Mouse (Mus musculus): ENCODE data around the gene Adamtsl4. TPM values are rescaled to one million over a fixed set of nuclear protein-coding genes. Genes with fewer than 3 reads are reported as not detected.

Gene Adamtsl4
- 10 to 100 TPM; 27.1 to 50.8 TPM for total RNA-seq (2021)
- long read RNA-seq, experiment 1, full-length matches to known transcripts = 22 of 55 reads
- long read RNA-seq, experiment 1, partial matches to known transcripts = 22 of 55 reads
- long read RNA-seq, experiment 1, other reads (novel, unspliced or antisense) = 11 of 55 reads
- long read RNA-seq, experiment 2, full-length matches to known transcripts = 24 of 66 reads
- long read RNA-seq, experiment 2, partial matches to known transcripts = 28 of 66 reads
- long read RNA-seq, experiment 2, other reads (novel, unspliced or antisense) = 14 of 66 reads

DNA sequence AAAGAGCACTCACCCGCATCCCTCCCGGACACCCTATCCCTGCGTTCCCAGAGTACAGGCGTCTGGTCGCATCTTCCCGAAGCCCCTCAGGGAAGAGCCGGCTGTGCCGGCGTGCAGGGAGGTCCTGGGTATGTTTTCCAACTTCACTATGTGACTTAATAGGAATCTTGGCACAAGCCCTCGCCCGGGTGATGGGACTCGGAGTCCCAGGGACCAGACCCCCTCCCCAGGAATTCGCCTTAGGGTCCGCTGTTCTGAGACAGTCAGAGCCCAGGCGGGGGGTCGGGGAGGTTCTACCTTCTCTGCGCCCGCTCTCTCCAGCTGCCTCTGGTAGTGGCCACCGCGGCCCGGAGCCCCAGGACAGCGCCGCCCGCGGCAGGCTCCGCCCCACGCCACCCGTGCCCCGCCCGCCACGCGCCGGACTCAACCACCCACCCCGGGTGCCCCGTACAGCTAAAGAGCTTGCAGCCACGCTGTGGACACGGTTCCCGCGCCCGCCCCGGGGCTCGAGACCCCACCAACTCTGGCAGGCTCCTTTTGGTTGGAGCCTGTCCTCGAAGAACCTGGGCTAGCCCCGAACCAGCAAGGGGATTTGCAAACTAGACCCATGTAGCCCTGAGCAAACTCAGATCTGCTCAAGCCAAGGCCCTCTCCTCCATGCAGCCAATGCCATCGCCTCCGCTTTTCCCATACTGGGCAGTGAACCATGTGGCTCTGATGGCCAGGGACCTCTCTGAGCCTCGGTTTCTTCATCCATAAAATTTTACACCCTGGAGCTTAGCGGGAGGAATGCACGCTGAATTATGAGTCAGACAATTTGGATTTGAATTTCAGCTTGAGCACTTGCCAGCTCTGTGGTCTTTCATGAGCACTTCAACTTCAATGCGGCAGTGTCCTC, at the start of gene Adamtsl4:
Adamtsl4 (minus strand) TSS at position 394 of the 898 bp plus-strand sequence.
- intact Hi-C loops (cut with DNase I; ENCODE audit: low total_unique reads) = no loop called here
- peak; percentile 85 for DNase-seq

DNA sequence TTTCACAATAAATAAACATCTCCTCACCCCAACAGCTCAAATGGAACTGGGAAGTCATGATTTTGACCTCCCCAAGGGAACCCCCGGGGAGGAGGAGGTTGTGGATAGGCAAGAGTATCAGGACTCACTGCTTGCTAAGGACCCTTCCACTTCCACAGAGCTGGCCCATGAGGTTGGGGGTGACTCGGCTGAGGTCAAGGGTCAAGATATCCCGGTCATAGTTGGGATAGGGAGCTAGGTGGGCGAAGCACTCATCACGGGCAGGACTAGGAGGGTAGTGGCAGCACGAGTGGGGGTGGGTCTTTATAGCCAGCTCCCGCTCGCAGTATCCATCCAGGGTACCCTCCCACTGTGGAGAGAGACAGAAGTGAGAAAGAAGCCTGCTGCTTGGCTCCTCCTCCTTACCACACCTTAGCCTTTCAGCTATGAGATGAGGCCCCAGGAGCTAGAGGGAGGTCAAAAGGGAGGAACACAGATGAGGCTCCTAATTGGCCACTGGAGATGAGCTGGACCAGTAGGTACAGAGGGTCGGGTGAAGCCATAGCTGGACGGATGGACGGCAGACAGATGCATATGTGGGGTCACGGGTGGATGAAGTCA, 47.5 kb upstream of the Adamtsl4 start:
- no peak for DNase-seq
- intact Hi-C loops (cut with DNase I; ENCODE audit: low total_unique reads) = no loop called here

DNA sequence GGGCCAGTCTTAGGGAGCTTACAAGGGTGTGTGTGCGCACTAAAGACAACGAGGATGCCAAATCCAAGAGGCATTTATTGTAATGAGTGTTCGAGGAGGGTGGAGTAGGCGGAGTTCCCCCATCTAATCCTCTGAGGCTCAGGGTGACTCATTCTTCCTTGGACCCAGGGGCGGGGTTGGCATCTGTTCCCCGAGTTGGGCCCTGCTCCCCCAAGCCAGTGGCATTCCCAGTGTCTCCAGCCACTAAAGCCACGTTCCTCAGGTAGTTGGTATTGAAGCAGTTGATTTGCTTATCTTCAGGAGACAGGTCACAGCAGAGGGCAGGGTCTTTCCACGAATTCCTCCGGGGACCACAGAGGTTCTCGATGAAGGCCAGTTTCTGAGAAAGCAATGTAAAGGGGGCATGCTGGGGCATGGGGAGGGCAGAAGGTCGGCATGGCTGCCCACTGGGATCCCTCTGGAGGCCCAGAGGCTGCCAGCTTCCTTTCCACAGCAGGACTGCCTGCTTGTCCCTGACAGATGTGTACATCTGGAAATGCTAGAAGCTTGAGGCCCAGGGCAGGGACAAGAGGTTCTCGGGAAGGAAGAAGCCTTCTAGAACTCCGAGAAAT, 46.5 kb upstream of the Adamtsl4 start:
- intact Hi-C loops (cut with DNase I; ENCODE audit: low total_unique reads) = no loop called here
- peak; percentile 61 for DNase-seq

DNA sequence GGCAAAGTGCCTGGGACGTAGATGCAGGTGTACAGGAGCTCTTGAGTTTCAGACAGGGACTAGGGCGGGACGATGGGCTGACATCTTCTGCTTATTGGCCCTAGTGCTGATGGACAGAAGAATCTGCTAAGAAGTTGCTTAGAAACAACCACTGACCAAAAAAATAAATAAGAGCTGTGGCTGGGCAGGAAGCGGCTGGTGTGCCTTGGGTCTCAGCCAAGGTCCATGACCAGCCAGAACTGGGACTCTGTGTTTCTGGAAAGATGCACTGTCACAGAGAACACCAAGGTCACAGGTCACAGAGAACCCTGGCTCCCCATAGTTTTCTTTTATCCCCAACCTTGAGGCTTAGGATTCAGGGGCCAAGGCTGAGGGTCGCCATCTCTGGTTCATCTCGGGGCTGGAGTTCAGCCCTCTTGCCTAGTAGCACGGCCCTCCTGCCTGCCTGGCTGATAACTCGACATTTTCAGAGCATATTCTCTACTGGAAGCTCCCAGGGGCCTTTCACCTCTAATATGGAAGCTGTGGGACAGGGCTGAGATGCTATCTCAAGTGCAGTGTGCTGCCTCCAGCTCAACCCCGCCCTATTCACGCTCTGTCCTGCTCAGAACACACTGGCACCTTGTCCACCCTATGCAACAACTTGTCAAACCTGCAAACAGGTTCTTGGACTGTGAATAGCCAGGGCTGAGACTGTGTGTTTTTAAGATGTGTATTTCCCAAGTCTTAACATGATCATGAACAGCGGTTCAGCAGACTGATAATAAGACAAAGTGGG, 45.2 kb upstream of the Adamtsl4 start:
- intact Hi-C loops (cut with DNase I; ENCODE audit: low total_unique reads) = no loop called here

DNA sequence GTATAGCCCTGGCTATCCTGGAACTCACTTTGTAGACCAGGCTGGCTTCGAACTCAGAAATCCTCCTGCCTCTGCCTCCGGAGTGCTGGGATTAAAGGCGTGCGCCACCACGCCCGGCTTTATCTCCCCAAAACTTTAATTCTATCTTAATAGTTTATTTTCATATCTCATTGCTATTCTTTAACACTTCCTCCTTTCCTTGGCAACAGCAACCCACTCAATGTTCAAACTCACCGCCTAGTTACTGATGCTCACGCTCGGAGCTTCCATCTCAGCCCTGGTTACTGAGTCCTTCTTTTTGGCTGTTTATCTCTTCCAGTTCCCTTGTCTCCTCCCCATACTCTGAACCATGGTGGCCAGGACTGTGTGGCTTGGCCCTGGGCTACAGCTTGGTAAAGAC, 44.6 kb upstream of the Adamtsl4 start:
- intact Hi-C loops (cut with DNase I; ENCODE audit: low total_unique reads) = no loop called here
- no peak for DNase-seq

More for the DNA sequence above, 45.2 kb upstream of the Adamtsl4 start:
- DNase-seq = no peak

DNA sequence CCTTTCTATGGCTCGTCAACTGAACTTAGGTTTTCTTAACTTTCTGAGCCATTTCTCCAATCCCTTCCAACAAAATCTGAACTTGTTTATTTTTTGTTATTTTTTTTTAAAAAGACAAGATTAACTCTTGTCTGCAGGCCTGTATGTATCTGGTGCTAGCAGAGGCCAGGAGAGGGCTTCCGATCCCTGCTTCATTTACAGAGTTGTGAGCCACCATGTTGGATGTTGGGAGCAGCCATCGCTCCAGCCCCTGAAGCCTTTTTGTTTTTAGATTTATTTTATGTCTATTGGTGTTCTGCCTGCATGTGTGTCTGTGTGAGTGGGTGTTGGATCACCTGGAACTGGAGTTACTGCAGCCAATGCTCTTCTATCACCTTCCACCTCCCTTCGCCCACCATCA, 44.1 kb upstream of the Adamtsl4 start:
- intact Hi-C loops (cut with DNase I; ENCODE audit: low total_unique reads) = no loop called here
- DNase-seq = no peak

DNA sequence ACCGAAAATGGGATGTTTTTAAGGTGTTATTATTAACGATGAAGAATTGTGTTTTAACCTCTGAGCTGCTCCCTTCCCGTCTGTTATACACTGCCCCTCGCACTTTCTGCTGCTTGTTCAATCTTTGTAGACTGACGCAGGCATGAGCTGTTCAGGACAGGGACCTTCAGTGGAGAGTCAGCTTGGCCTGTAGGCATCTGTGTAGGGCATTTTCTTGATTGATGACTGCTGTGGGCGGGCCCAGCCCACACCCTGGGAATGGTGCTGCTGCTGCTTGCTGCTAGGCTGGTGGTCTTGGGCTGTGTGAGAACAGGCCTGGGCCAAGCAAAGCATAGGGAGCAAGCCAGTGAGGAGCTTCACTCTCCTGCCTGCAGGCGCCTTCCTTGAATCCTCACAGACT, 42.7 kb upstream of the Adamtsl4 start:
- intact Hi-C loops (cut with DNase I; ENCODE audit: low total_unique reads) = no loop called here
- DNase-seq = no peak

DNA sequence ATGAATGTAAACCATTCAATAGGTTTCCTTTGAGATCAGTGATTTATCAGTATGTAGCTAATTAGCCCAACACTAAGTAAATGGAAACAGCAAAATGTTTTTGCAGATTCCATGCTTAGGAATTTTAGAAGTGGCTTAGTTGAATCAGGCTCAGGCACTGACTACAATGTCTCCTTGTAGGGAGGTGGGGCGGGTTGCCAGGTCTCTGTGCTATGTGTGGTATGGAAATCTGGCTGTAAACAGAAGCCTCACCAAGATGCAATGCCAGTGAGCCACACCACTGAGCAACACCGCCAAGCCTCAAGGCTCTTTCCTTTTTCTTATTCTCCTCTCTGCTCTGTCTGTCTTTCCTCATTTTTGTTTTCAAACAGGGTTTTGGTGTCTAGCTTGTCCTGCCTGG, 41.2 kb upstream of the Adamtsl4 start:
- no peak for DNase-seq
- intact Hi-C loops (cut with DNase I; ENCODE audit: low total_unique reads) = no loop called here

DNA sequence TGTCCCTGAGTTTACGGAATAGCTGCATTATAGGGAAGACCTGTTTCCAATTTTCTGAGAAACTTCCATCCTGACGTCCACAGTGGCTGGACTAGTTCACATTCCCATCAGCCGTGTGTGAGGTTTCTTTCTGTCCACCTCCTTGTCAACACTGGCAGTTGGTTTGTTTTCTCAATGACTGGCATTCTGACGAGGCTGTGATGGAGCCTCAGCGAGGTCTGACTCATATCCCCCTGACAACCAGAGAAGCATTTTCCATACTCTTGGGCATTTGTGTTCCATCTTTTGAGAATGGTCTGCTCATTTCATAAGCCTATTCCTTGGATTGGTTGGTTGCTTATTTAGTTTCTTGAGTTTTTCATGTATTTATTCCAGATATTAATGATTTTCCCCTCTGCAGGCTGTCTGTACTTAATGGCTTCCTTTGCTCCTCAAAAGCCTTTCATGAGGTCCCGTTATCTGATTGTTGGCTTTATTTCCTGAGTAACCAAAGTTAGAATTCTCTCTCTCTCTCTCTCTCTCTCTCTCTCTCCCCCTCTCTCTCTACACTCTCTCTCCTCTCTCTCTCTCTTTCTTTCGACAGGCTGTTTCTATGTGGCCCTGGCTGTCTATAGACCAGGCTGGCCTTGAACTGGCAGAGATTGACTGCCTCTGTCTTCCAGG, 39.1 kb upstream of the Adamtsl4 start:
- intact Hi-C loops (cut with DNase I; ENCODE audit: low total_unique reads) = no loop called here
- no peak for DNase-seq

DNA sequence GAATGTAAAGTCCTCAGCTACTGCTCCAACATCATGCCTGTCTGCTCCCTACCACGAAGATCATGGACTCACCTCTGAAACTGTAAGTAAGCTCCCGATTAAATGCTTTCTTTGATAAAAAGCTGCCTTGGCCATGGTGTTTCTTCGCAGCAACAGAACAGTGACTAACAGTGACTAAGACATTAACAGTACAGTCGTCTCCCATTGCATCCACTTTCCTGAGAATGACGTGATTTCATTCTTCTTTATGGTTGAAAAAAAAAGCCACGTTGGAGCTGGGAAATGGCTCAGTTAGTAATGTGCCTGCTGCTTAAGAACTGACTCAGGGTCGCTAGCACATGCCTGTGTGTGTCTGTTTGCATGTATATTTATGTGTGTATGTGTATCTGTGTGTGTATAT, 38.1 kb upstream of the Adamtsl4 start:
- intact Hi-C loops (cut with DNase I; ENCODE audit: low total_unique reads) = no loop called here

DNA sequence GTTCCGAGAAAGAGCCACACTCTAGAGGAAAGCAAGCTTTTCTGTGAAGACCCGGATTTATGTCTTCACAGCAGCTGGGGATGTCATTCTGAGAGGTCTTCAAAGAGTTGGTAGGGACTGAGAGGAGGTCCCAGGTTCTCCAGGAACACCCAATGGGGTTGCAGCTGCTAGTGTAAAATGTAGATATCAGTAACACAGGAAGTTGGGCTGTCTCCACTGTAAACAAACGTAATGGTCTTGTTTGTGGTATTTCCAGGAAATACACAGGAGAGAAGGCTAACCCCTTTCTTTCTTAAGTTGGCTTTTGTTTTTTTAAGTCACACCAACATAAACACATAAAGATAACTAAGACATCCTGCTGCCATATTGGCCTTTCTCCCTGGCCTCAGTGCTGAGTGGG, 34.7 kb upstream of the Adamtsl4 start:
- no peak for DNase-seq
- intact Hi-C loops (cut with DNase I; ENCODE audit: low total_unique reads) = no loop called here

More for the DNA sequence above, 38.1 kb upstream of the Adamtsl4 start:
- no peak for DNase-seq

DNA sequence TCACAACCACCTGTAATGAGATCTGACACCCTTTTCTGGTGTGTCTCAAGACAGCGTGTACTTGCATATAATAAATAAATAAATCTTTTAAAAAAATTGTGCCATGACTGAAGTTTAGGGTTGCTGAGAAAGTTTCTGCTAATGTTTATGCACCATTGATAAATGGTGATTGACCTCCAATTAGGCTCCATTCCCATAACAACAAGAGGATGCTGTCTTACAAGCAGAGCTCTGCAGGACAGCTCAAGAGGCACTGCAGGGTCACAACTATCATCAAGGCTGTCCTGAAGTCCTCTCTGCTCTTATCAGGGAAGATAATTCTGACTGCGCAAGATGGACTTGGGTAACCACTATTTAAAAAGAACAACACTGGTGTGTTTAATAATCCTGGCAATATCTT, 30.4 kb upstream of the Adamtsl4 start:
- intact Hi-C loops (cut with DNase I; ENCODE audit: low total_unique reads) = no loop called here
- DNase-seq = no peak

DNA sequence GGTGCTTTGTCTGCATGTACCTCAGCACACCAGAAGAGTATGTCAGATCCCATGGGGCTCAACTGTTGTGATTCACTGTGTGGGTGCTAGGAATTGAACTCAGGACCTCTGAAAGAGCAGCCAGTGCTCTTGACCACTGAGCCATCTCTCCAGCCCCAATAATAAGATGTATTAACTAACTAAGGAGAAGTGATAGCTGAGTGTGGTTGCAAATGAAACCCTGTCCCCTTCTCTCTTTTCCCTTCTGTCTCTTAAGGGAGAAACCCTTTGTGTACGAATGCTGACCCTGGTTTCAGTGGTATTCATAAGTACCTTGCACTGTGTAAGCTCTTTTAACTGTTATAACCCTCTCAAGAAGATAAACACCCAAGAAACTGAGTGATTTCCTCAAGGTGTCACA, 28.4 kb upstream of the Adamtsl4 start:
- no peak for DNase-seq
- intact Hi-C loops (cut with DNase I; ENCODE audit: low total_unique reads) = no loop called here

DNA sequence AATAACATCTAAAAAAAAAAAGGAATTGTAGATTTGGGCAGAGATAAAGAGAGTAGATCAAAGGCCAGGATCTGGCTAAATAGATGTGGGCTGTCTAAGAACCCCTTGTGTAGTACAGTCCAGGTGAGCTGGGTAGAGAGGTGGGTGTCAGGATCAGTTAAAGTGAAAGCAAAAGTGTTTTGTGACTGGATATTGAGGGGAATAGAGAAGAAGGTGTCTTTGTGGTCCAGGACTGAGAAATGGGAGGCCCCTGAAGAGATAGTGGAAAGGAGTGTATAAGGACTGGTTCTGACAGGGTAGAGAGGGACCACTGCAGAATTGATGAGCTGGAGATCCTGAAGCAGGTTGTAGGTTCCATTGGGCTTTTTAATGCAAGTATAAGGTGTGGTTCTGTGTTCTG, 22.2 kb upstream of the Adamtsl4 start:
- intact Hi-C loops (cut with DNase I; ENCODE audit: low total_unique reads) = loop anchor here (10.0 kb wide), 1 partner anchor 185 kb away; the partner anchor contains the start of gene Ctss
- DNase-seq = no peak

DNA sequence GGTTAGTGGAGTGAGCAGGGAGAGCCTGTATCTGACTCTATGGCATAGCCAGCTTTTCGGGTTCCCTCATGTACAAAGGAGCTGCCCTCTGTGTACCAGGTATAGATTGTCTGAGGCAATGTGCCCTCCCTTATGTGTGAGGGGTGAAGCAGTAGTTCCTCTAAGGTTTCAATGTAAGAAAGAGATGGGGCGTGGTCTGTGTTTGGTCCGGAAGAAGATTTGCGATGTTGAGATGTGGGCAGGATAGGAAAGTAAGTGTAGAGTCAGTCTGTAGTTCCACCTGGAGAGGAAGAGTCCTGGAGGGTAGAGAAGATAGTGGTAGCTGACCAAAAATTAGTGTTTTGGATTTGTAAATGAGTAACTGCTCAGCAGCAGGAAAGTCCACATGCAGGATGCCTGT, 21.3 kb upstream of the Adamtsl4 start:
- intact Hi-C loops (cut with DNase I; ENCODE audit: low total_unique reads) = loop anchor here (10.0 kb wide), 1 partner anchor 184 kb away; the partner anchor contains the start of gene Ctss
- DNase-seq = no peak

DNA sequence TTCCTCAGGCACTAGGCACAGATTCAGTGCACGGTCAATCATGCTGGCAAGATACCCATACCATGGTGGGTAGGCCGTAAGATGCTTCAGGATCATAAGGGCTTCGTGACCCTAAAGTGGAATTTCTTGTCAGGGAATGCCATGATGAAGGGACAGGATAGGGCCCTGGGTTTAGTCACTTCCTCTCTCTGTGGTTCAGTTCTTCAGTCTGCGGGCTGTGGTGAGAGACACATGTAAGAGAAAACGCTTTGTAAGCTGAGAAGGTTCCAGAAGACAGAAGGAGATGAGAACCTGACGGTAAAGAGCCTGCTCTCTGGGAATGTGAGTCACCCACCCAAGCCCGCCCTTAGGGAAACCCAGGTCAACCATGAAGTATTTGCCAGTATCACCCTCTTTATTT, 19.8 kb upstream of the Adamtsl4 start:
- intact Hi-C loops (cut with DNase I; ENCODE audit: low total_unique reads) = loop anchor here (10.0 kb wide), 1 partner anchor 183 kb away; the partner anchor contains the start of gene Ctss
- DNase-seq = no peak

DNA sequence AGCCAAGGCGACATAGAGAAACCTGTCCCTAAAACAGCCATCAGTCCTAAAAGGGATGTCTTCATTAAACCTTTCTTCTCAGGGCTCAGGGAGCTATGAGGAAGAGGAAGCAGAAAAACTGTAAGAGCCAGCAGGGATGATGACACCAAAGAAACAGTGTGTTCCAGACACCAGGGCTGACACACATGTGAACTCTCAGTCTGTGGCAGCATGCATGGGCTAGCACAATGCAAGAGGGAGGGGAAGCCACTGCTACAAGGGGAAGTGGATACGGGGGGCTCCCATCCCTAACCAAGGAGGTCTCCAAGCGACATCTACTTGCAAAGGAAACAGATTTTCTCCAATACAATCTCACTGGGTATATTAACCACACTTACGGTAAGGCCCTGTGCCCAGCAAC, 18.6 kb upstream of the Adamtsl4 start:
- DNase-seq = no peak
- intact Hi-C loops (cut with DNase I; ENCODE audit: low total_unique reads) = loop anchor here (10.0 kb wide), 1 partner anchor 181 kb away; the partner anchor contains the start of gene Ctss

DNA sequence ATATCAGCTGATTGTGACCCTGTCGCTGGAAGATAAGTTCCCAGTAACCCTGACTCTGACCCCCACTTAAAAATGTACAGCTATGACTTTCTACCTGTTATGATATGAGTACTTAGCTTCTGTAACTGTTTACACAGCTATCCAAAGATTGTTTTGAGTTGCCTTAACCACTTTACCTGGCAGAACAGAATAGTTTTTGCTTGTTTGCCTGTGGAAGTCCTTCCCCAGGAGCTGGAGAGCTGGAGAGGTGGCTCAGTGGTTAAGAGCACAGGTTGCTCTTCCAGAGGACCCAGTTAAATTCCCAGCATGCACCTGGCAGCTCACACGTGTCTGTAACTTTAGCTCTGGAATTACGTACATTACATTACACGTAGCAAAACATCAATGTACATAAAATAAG, 16.9 kb upstream of the Adamtsl4 start:
- no peak for DNase-seq
- intact Hi-C loops (cut with DNase I; ENCODE audit: low total_unique reads) = loop anchor here (10.0 kb wide), 1 partner anchor 180 kb away; the partner anchor contains the start of gene Ctss
